Mouse (Mus musculus): Measurements from ENCODE around the gene Zfand5. TPM values are rescaled to one million over a fixed set of nuclear protein-coding genes. Genes with fewer than 3 reads are reported as not detected.

Zfand5 gene
- polyA plus RNA-seq, 1 experiment from 2014 or later = 89.3 TPM

DNA sequence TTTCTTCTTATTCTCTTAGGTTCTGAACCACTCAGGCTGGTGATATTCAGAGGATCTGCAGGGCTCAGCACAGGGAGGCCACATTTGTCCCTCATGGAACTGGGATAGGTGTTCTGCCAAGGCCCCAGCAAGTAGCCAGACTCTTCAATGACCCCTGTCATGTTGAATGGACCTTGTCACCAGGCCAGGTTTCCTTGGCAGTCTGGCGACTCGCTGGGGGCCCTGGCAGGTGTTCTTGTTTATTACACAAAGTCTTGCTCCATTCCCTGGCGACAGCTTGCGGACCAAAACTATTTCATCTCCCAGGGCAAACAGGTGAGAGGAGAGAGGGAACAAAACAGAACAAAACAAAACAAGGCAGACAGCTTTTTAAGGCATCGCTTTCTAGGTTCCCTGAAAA lies 57.7 kb downstream of the Zfand5 start:
- 0 out of 2 replicates have a peak, but pooled peaks cover 5% of the 10 kb centered on the region for H3K4me1 ChIP-seq (replicated peaks)
- H3K9ac ChIP-seq = no peak overlapping the region
- no peaks in the 10 kb centered on the region for H3K36me3 ChIP-seq
- no peak overlapping the region for H3K4me3 ChIP-seq
- no peak overlapping the region for H3K27ac ChIP-seq
- H3K27me3 ChIP-seq = no peaks in the 10 kb centered on the region
- H3K4me2 ChIP-seq = no peak overlapping the region
- H3K9me3 ChIP-seq (replicated peaks) = no peaks in the 10 kb centered on the region
- no peak for ATAC-seq (replicated peaks; ENCODE audit: insufficient number of reproducible peaks, insufficient read depth, low FRiP score, low read depth)
- 43% methylated on average over 5 of the region's 5 CpGs for WGBS

DNA sequence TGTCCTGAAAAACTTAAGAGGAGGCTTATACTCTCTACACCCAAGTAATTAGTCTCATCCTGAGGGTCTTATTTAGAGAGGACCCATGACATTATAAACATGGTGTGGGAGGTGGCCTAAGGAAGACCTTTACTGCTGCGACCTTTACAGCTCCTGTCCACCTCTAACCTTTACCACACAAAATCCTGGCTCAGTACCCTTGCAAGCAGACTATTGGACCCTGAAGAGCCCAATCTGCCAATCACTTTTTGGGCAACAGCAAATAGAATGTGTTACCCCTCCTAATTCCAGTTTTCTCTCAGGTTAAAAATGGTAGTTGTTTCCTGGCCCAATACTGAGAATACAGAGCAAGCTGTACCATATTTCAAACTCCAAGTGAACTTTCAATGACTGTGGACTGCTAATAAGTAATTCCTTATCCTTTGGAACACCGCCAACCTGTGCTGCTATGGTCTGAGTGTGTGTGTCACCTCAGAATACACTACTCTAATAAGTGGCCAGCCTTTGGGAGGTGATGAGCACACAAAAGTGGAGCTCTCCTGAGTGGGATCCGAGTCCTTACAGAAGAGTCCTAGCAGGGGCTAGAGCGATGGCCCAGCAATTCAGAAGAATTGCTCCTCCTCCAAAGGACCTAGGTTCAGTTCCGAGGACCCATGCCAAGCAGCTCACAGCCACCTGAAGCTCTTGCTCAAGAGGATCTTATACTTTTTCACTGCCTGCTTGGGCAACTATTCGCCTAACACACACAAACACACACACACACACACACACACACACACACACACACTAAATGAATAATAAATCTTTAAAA lies 58.4 kb downstream of the Zfand5 start:
- Histone ChIP-seq H3K4me2 (no peak overlapping the region), H3K4me3 (no peak overlapping the region), H3K4me1 (replicated peaks) (0 out of 2 replicates have a peak, but pooled peaks cover 5% of the 10 kb centered on the region), H3K27ac (no peak overlapping the region), H3K27me3 (no peaks in the 10 kb centered on the region), H3K9me3 (replicated peaks) (no peaks in the 10 kb centered on the region), H3K36me3 (no peaks in the 10 kb centered on the region), H3K9ac (no peak overlapping the region)
- ATAC-seq (replicated peaks; ENCODE audit: insufficient number of reproducible peaks, insufficient read depth, low FRiP score, low read depth) = no peak
- WGBS = 71% methylated on average over 6 of the region's 6 CpGs

DNA sequence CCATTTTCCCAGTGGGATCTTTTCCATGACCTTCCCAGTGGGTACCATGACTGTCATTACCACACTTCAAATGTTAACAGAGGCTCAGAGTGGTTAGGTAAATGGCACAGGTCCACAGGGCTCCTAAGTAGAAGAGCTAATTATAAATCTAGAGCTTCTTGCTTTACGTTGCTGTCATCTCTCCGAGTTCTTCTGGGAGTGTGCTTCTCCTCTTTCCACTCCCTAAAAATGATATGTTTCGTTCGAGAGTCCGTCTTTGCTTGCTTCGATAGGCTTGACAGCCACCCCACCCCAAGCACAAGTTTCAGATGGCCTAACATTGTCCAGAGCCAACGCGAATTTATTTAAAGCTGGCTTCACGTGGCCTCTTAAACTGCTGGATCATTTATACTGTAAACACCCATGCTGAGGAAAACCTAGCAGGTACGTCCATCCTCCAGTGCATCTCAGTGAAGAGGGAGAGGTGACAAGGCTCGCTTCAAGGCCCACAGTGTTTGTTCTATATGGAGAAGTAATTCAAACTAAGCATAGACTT lies 59.6 kb downstream of the Zfand5 start:
- no peaks in the 10 kb centered on the region for H3K36me3 ChIP-seq
- H3K9me3 ChIP-seq (replicated peaks) = no peaks in the 10 kb centered on the region
- 69% methylated on average over 11 of the region's 11 CpGs for WGBS
- H3K4me2 ChIP-seq = no peak overlapping the region
- no peak overlapping the region for H3K27ac ChIP-seq
- H3K4me3 ChIP-seq = no peak overlapping the region
- 0 out of 2 replicates have a peak, but pooled peaks cover 5% of the 10 kb centered on the region for H3K4me1 ChIP-seq (replicated peaks)
- H3K9ac ChIP-seq = no peak overlapping the region
- no peak for ATAC-seq (replicated peaks; ENCODE audit: insufficient number of reproducible peaks, insufficient read depth, low FRiP score, low read depth)
- H3K27me3 ChIP-seq = no peaks in the 10 kb centered on the region

Other genes with a start within 250 kb of the Zfand5 start
- gene Gda, start 201.2 kb downstream of the Zfand5 start, polyA plus RNA-seq (2015; fragmentation: Nextera tagmentation; extraction: Ambion mirVana) = 0.13 and 0.43 TPM in 2 replicates